Mouse (Mus musculus): ENCODE data around the gene Dctn1.

Gene Dctn1

GRCm38 (mm10) chr6:83172240-83172920 is 6.7 kb downstream of the Dctn1 start:
- DNase-seq = no peak

- DNase-seq = no peak
Measured at GRCm38 (mm10) chr6:83175996-83176395, 10.3 kb downstream of the Dctn1 start.

- peak; percentile 61 for DNase-seq
Measured at GRCm38 (mm10) chr6:83179390-83180117, 13.8 kb downstream of the Dctn1 start.

- DNase-seq = no peak
Measured at GRCm38 (mm10) chr6:83180605-83181004, 14.9 kb downstream of the Dctn1 start.

- no peak for DNase-seq
Measured at GRCm38 (mm10) chr6:83184858-83185435, 19.2 kb downstream of the Dctn1 start.

GRCm38 (mm10) chr6:83185895-83186861 is 20.5 kb downstream of the Dctn1 start:
- peak; percentile 80 for DNase-seq

DNA sequence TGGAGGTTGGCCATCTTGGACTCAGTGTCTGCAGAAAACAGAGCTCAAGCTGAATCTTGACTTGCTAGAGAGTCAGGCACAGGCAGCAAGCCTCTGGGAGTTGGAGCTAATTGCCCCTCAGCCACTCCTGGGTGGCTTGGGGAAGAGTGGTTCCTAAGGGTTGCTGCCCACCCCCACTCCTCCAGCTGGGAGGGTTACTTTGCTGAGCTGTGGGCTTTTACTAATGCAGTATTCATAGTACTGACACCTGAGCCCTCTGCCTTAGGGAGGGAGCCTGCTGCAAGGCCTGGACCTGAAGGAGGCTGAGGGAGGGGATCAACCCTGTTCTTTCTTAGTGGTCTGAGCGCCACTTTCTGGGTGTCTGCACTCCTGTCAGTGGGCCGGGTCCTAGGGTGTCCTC is 21.2 kb downstream of the Dctn1 start:
- no peak for DNase-seq

GRCm38 (mm10) chr6:83193571-83193970 is 27.9 kb downstream of the Dctn1 start:
- no peak for DNase-seq

DNA sequence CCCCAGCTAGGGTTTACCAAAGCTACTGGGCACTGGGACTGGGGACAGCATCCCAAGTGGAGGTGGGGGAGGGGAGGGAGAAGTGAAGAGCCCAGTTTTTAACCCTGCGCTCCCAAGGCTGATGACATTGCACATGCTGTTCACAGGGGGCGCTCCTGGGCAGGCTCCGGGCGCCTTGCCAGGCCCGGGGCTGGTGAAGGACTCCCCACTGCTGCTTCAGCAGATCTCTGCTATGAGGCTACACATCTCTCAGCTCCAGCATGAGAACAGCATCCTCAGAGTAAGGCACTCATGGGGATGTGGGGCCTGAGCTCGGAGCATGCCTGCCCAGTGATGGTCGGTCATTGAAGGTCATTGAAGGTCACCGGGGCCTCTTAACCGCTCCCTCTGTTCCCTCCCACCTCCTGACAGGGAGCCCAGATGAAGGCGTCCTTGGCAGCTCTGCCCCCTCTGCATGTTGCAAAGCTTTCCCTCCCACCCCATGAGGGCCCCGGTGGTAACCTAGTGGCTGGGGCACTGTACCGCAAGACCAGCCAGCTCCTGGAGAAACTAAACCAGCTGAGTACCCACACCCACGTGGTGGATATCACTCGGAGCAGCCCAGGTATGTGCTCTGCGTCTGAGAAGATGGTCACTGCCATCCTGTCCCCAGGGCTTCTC is 31.8 kb downstream of the Dctn1 start:
- peak; percentile 66 for DNase-seq

- no peak for DNase-seq
Measured at GRCm38 (mm10) chr6:83203320-83203719, 37.6 kb downstream of the Dctn1 start.

GRCm38 (mm10) chr6:83205851-83206250 is 40.1 kb downstream of the Dctn1 start:
- no peak for DNase-seq

DNA sequence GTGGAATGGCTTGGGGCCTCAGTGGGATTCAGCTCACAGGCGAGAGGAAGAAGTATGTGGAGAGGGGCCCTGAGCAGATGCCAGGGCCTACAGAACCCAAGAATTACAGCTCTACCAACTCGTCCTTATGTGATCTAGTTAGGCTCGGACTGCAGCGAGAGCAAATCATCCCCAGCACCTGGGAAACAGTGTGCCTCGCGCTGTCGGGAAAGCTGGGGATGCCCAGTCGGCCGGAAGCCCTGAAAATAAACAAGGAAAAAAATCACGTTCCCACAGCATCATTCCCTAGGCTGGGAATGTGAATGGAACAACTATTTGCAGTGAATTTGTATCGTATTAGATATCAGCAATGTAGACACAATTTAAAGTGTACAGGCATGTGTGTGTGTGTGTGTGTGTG is 40.6 kb downstream of the Dctn1 start:
- no peak for DNase-seq

GRCm38 (mm10) chr6:83207361-83208049 is 41.8 kb downstream of the Dctn1 start:
- no peak for DNase-seq

- DNase-seq = no peak
Measured at GRCm38 (mm10) chr6:83208050-83208400, 42.3 kb downstream of the Dctn1 start.

DNA sequence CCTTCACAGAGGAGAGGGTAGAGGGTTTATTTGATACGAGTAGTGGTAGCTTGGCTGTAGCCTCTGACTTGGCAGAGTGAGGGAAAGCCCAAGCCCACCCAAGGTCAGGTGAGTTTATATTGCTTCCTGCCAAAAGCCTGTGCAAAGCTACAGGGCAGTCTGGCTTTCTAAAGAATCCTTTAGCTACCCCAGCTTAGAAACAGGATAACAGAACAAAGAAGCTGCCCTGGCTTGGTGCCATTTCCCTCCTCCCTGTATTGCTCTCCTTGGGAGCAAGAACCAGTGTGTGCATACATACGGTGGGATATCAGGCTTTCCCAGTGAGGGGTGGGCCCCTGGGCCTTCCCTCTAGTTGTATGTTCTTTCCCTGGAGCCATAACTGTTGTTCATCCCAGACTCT is 44.8 kb downstream of the Dctn1 start:
- no peak for DNase-seq

DNA sequence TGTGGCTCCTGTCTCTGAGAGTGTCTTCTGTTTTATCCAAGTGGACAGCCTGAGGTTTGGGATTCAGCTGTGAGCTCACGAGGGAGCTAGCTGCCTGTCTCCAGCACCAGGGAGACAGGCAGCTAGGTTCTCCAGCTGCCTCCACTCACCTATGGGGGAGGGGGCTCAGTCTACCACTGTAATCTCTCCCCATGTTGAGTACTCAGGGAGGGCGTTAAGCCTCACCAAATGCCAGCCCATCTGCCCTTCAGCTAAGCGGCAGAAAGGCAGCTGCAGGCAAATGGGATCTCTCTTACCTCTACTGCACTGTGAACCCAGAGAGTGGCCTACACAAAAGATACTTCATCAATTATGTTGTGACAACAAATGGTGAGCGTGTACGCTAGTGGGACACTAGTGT is 45.8 kb downstream of the Dctn1 start:
- no peak for DNase-seq

GRCm38 (mm10) chr6:83215002-83215666 is 49.4 kb downstream of the Dctn1 start:
- peak; percentile 93 for DNase-seq

DNA sequence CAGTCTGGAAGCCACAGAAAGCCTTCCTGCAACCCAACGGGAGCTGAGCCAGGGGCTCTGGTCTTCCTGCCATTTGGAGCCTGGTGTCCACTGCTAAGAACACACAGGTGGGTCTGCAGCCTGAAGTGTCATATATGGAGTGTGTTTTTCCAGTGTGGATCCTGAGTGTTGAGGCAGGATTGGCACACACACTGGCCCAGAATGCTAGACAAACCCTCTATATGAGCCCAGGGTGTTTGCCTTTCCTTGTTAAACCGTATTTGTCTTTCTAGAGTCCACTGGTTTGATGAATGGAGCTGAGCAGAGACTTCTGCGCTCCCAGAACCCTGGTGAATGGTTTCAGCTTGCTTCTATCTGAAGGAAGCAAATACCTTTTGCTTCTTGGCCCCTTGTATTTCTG is 54.1 kb downstream of the Dctn1 start, which contains the start of gene Slc4a5:
Gene Slc4a5 (plus strand): TSS at position 15 of the 400 bp plus-strand sequence.
- no peak for DNase-seq

- no peak for DNase-seq
Measured at GRCm38 (mm10) chr6:83231486-83231885, 65.8 kb downstream of the Dctn1 start.

DNA sequence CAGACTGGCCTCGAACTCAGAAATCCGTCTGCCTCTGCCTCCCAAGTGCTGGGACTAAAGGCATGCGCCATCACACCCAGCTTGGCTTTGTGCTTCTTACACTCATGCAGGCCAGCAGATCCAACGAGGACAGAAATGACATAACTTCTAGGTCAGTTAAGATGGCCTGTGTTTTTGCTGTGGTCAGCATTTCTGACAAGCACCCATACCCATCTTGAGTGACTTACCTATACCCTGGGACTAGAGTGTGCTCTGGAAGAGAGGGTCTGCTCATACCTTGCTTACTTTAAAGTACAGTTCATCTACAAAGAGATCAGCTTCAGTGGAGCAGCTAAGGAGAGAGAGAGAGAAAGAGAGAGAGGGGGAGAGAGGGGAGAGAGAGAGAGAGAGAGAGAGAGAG is 67.6 kb downstream of the Dctn1 start:
- DNase-seq = no peak

- no peak for DNase-seq
Measured at GRCm38 (mm10) chr6:83234280-83234741, 68.6 kb downstream of the Dctn1 start.

Data from right cerebral cortex, postnatal 4 days (tissue).